Mouse (Mus musculus): ENCODE results near the gene Prkrip1. TPM values are rescaled to one million over a fixed set of nuclear protein-coding genes. Genes with fewer than 3 reads are reported as not detected.

The Prkrip1 gene
- total RNA-seq (2021): 10 to 100 TPM; 39.9 to 41.5 TPM
- long read RNA-seq, experiment 1, transcript Prkrip1-204 (6 exons, 3,893 nt): major isoform, 17 of 24 reads
- long read RNA-seq, experiment 1, partial matches to known transcripts: 0 of 24 reads
- long read RNA-seq, experiment 1, other reads (novel, unspliced or antisense): 7 of 24 reads
- long read RNA-seq, experiment 2, transcript Prkrip1-204 (6 exons, 3,893 nt): major isoform, 41 of 53 reads
- long read RNA-seq, experiment 2, partial matches to known transcripts: 2 of 53 reads
- long read RNA-seq, experiment 2, other reads (novel, unspliced or antisense): 10 of 53 reads

DNA sequence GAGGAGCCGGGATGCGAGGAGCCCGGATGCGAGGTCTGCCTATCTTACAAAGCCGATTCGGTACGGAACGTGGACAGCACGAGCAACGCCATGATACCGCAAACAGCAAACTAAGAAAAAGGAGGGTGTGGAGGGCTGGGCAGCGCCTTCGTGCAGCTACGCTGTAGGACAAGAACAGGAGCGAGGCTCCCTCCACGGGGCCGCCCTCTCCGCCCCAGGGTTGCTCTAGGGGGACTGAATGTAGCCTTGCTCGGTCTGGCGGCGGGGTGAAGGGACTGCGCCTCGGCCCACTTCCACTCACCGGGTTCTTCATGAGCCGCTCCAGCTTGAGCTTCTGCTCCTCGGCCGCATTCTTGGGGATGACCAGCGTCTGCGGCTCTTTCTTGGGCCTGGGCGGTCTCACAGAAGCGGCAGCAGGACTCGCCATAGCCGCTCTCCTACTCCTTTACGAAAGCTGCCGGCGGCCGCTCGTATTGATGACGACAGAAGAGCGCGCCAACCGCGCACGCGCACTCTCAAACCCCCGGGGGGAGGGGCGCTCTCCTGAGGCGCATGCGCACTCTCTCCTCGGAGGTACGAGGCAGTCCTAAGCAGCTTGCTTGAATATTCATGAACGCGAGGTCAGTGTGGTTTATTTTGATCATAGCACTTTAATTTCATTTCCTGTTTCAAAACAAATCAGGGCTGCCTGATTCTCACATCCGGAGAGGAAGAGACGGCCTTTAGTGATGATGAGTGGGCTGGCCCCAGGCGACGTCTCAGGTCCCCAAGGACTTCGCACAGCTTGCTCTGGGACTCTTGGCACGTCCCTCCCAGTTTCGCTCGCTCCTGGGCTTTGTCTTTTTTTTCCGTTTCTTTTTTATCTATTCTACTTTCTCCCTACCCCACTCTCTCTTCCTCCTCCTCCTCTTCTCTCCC is at the start of gene Prkrip1:
Prkrip1 (minus strand) TSS at position 490 of the 918 bp plus-strand sequence.
- peak; percentile 92 to 95 for DNase-seq (ENCODE audit: low spot score in 2 of 2)

DNA sequence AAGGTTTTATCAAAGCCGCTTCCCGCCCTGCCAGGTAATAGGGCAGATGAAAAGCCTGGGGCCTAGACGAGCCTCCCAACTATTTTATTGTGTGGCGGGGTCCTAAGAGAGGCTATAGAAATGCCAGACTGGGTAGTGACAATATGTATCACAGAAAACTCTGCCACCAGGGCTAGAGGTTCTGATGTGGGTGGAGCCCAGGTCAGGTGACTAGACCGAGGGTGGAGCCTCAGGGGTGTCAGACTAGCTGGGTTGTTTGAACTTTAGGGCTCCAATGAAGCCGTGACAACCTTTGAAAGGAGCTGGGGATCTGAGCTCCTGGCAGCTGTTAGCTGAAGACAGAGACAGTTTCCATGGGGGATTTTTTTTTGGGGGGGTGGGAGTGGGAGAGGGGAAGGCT is 49.7 kb upstream of the Prkrip1 start:
- DNase-seq (ENCODE audit: low spot score in 2 of 2): no peak

DNA sequence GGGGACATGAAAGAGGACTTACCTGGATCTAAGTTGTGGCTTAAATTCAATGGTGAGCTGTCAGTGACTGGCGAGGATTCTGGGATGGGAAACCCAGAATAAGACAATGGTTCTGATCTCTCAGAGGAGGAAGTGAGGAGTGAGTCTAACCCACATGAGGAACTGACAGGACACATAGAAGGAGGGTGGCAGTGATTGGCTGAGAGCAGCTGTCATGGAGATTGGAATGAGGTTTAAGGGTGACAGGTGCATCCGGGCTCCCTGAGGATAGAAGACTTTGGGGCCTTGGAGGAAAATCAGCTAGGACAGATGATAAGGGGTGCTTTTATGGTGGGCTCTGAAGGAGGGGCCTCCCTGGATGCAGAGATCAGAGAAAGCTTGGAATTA is 47.7 kb upstream of the Prkrip1 start, which contains the start of gene Sh2b2:
Sh2b2 (minus strand) TSS at position 105 of the 387 bp plus-strand sequence.
- no peak for DNase-seq (ENCODE audit: low spot score in 2 of 2)

GRCm38 (mm10) chr5:136245541-136246451 is 47.0 kb upstream of the Prkrip1 start:
- DNase-seq (ENCODE audit: low spot score in 2 of 2): no peak

DNA sequence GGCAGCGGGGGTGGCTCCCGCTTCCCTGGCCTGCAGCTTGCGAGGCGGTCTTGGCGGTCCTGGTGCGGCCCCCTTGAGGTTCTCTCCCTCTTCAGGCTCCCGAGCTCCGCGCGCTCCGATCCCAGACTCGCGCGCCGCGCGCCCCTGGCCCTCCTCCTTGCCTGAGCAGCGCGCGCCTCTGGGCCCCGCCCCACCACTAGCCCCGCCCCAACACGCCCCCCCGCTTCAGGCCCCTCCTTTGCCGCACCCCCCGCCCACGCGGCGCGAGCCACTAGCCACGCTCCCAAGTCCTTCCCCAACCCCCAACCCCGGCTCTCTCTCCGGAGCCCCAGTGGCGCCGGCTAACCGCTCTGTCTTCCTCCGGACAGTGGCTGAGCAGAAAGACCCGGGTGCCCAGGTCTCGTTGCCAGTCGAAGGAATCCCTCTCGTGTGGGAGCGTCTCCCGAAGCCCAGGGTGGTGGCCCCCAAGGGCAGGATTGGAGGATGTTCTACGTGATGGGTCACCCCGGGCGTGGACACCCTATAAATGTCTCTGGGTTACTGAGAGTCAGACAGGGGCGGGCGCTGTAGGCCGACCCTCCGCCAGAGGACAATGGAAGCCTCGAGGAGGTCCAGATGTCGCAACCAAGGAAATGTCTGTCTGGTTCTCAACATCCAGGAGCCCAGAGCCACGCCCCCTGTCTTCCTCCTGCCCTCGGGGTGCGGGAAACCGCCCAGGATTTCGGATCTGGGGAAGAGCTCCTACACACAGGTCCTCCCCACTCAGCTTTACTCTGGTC is 46.2 kb upstream of the Prkrip1 start:
- peak; percentile 80 to 82 for DNase-seq (ENCODE audit: low spot score in 2 of 2)

DNA sequence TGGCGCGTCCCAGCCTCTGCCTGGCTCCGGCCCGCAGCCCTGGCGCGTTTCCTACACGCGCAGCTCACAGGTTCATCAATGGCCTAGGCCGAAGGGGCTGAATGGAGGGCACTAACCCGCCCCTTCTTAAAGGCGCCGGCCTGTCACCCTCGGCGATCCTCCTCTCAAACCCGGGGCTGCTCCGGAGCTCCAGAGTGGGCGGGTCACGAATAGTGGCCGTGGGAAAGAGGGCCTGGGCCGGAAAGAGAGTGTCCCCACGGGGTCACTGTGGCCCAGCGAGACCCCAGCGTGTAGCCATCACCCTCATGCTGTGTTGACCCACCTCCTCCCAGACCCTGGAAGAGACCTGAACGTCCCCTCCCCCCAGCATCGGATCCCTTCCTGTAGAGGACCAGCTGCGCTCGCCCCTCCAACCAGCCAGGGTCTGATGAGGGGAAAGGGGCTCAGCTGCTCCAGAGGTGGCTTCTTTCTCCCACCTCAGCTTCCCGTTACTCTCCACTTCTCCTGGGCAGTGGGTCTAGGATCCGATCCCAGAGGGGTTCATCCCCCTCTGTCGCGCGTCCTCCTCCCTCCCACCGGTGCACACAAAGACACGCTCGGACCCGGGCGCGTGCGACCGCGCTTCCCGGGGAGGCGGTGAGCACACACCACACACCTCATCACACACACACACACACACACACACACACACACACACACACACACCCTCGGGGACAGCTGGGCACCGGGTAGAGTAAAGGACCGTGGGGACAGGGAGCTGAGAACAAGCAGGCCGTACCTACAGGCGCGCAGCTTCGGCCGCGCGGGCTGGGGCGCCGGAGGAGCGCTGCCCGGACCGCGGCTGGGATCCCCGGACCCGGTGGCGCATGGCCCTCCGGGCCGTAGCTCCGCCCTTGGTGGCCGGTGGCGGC is 45.3 kb upstream of the Prkrip1 start:
- peak; percentile 18 to 19 for DNase-seq (ENCODE audit: low spot score in 2 of 2)

DNA sequence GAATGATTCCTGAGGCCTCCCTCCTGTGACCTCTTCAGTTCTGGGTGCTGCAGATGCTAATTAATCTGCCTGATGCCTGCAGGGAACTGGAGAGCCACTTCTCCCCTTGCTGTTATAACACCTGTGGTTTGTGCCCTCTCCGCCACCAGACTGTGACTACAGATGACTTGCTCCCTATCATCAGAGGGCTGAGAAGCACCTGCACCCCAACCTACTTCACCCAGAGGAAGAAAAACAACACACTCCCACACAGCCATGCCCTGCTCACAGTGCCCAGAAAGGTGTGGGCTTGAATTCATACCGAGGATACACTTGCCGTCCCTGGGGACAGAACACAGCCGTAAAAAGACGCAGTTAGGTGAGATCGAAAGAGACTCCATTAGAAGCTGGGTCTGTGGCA is 42.4 kb upstream of the Prkrip1 start:
- no peak for DNase-seq (ENCODE audit: low spot score in 2 of 2)

DNA sequence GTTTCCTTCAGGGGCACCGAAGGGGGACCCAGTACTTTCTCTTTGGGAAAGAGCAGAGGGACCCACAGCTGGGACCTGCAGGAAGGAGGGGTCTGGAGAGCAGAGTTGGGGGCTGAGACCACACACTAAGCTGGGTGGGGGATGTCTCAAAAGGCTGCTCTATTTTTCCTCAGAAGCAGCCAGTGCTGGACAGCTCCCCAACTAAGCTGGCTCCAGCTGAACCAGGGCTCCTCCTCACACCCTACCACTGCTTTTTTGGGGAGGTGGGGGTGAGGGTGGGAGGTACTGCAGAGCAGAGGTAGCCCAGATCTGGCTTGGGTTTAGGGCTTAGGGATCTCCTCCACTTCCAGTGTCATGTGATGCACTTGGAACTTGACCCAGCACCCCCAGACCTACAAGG is 41.6 kb upstream of the Prkrip1 start:
- DNase-seq (ENCODE audit: low spot score in 2 of 2): no peak

DNA sequence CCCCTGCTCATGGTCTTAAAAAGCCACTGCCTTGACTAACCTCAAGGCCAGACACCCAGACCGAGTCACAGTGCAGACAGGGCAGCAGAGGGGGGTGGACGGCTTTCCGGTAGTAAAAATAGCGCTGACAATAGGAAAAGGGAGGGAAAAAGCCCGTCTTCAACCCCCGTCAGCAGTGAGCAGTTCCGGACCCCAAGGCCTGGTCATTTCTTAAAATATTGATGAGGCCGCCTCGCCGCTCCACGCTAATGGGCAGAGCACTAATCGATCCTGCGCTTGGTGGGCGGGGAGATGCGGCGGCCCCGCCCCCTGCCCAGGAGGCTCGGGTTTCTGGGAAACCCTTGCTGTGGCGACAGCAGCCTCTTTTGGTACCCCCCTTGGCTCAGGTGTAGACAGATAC is 38.8 kb upstream of the Prkrip1 start:
- no peak for DNase-seq (ENCODE audit: low spot score in 2 of 2)

DNA sequence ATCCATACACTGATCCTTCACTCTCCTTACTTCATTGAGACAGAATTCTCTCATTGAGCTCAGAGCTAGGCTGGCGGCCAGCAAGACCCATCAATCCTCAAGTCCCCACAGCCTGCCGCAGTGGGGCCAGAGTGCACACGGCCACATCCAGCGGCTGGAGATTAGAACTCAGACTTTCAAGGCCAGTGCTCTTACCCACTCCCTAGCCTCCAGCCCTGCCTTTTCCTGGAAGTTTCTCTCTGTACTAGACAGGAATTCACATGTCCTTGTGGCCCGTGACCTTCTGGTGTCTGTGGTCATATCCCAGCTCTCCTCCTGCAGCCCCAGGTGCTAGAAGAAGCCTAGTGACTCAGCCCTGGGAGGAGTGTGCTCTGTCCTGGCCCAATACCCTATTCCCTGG is 37.8 kb upstream of the Prkrip1 start:
- DNase-seq (ENCODE audit: low spot score in 2 of 2): no peak

DNA sequence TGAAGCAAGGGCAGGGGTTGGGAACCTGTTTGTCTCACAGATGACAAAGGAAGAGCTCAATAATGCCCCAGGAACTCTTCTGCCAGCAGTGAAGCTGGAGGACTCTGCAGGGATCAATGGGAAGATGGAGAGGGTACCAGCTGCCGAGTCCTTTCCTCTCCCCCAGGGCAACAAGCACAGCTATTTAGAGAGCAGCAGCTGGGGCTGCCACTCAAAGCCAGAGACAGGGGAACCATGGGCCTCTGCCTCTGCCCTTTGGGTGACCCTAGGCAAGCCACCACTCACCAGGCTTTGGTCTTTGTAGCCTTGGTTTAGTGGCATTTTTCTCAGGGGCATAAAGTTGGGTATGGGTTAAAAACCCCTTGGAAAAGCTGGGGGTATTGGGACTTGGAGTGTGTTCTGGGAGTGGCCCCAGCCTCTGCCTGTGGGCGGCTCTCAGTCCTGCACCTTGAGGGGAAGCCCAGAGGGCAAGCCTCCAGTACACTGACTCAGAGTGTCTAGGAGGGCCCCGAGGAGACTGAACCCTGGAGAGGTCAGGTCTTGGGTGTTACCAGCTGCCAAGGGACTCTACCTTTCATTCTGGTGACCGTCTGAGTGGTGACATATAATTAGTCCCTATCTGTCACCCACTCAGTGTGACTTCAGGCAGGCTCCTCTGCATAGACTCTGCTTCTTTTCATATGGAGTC is 31.7 kb upstream of the Prkrip1 start:
- DNase-seq (ENCODE audit: low spot score in 2 of 2): no peak

GRCm38 (mm10) chr5:136226246-136226876 is 27.6 kb upstream of the Prkrip1 start:
- DNase-seq (ENCODE audit: low spot score in 2 of 2): no peak

DNA sequence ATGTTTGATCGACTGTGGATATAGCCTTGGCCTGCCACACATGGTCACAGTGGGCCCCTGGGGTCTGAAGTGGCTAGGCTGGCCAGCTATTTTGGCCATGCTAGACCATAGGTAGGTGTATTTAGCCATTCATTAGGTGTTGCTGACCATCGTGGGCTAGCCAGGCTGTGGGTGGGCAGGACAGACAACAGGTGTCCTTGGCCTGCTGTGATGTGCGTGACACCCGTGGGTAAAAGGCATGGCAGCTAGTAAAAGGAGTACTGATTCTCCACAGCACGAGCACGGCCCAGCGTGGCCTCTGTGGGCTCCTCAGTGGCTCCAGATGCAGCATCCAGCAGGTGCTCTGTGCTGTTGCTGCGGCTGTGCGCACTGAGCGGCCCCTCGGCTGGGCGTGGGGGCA is 19.8 kb upstream of the Prkrip1 start:
- DNase-seq (ENCODE audit: low spot score in 2 of 2): no peak

GRCm38 (mm10) chr5:136217932-136218381 is 19.2 kb upstream of the Prkrip1 start:
- no peak for DNase-seq (ENCODE audit: low spot score in 2 of 2)

GRCm38 (mm10) chr5:136217004-136217665 is 18.4 kb upstream of the Prkrip1 start:
- no peak for DNase-seq (ENCODE audit: low spot score in 2 of 2)

- DNase-seq (ENCODE audit: low spot score in 2 of 2): no peak
Measured at GRCm38 (mm10) chr5:136215958-136216357, 17.2 kb upstream of the Prkrip1 start.

GRCm38 (mm10) chr5:136215211-136215610 is 16.4 kb upstream of the Prkrip1 start:
- no peak for DNase-seq (ENCODE audit: low spot score in 2 of 2)

- no peak for DNase-seq (ENCODE audit: low spot score in 2 of 2)
Measured at GRCm38 (mm10) chr5:136213716-136214115, 15.0 kb upstream of the Prkrip1 start.

Measured in layer of hippocampus, postnatal 14 days (tissue).